Mouse (Mus musculus): ENCODE results near the gene Olfr1349.
"Not testable (repeated sequence)": the region's sequence is repeated elsewhere in the genome, so short reads cannot be mapped to it uniquely, and the experiment has no call there.

Gene Olfr1349

DNA sequence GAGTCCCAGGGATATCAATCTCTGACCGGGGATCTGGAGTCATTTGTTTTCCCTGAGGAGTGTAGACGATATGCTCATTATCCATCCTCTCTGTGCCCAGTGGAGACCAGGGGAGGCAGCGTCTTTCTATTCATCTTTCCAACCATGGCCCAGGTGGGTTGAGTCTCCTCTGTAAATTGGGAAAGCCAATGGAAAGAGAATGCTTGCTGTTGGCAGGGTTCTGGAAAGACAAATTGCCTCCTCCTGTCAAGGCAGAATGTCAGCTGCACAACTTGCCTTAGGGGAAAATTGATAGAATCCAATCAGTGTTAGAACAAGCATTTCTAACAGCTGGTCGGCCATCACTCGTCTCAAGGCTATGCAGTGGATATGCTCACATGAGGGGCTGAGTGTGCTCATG, at the start of gene Olfr1349:
TSS of gene Olfr1349 (minus strand) at position 101 of the 400 bp plus-strand sequence.
- DNase-seq, result no peak

DNA sequence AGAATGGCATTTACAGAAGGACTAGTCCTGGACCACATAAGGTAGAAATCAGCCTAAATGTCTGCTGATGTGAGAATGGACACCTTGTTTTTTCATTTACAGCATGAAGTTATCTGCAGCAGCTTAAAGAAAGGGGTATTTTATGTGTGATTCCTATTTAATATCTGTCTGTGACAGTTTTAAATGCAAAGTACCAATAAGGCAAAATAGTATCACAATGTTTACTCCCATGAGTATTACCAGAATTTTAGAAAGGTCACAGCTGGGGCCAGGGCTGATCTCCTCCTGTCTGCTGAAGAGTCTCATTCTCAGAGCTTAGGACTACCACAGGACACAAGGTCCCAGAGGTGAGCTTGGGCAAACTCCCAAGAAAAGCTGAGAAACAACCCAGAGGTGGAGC, 41.8 kb upstream of the Olfr1349 start, which contains the start of gene Olfr1350:
TSS of gene Olfr1350 (plus strand) at position 301 of the 400 bp plus-strand sequence.
- no peak for DNase-seq

DNA sequence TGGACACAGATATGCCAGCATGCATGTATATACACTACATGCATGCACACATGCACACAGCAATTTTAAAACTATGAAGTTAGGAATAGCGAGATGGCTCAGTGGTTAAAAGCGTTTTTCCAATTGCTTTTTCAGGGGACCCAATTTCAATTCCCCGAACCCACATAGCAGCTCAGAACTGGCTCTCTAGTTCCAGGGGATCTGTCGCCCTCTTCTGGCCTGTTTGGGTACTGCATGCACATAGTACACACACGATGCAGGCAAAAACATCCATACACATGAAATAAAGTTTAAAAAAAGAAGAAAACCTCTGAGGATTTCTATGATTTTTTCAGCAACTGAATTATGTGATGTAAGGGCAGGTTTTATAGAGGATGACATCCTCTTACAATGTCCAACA, 3.4 kb upstream of the Olfr1349 start:
- DNase-seq, result no peak

DNA sequence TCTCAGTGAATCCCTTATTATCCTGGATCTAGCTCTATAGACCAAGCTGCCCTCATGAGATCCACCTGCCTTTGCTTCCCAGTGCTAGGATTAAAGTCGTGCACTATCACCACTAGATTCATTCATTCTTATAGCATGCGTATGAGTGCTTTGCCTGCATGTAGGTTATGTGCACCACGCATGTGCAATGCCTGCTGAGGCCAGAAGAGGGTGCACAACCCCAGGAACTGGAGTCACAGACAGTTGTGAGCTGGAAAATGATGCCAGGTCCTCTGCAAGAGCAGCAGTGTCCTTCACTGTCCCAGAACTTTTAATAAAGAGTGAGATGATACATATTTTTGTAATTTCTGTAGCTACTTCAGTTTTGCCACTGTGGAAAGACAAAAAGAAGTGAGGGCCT, 2.3 kb upstream of the Olfr1349 start:
- DNase-seq, result no peak

DNA sequence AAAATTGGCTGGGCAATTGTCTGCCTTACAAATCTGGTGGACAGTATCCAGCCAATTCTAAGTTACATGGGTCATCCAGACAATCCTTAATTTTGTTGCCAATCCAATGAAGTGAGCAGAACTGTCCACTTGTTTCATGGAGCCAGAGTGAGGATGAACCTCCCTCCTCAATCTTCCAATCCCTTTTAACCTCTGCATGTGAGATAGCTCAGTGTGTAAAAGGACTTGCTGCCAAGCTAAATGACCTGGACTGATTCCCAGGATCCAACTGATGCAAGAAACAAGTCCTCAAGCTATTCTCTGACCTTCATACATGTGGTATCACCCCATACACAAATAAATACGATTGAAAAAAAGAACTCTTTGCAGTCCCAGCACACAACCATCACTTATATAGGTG, 1.1 kb downstream of the Olfr1349 start:
- no peak for DNase-seq

DNA sequence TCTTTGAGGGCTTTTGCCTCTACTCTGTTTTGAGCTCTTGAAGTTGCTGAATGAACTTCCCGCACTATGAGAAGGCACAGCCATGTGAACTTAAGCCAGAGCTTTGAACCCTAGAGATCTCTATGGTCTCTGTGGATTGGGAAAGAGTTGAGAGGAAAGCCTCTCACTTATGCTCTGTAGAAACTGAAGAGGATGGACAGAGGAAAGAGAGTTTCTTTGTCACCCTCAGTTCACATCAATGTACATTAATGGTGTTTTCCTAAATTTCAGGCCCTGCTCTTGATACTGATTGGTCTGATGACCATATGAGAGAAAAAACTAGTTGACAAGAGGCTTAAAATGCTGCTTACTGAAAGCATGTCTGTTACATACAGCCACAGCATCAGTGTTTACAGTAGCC, 14.1 kb downstream of the Olfr1349 start, which contains the start of gene Olfr1348:
TSS of gene Olfr1348 (minus strand) at position 101 of the 400 bp plus-strand sequence.
- no peak for DNase-seq

DNA sequence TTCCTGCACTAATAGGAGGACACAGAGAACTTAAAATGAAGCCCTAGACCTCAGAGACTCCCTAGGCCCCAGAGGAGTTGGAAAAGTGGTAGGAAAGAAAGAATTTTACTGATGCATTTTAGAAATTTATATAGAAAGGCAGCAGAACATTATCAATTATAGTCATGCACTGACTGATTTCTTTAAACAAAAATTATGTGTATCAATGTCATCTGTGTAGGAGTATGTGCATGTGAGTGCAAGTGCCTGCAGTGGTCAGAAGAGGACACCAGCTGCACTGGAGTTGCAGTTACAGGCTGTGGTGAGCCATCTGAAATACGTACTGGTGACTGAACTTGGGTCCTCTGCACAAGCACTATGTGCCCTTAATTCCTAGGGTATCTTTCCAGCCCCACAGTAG, 23.1 kb downstream of the Olfr1349 start, which contains the start of gene Olfr1347:
TSS of gene Olfr1347 (minus strand) at position 101 of the 400 bp plus-strand sequence.
- no peak for DNase-seq

DNA sequence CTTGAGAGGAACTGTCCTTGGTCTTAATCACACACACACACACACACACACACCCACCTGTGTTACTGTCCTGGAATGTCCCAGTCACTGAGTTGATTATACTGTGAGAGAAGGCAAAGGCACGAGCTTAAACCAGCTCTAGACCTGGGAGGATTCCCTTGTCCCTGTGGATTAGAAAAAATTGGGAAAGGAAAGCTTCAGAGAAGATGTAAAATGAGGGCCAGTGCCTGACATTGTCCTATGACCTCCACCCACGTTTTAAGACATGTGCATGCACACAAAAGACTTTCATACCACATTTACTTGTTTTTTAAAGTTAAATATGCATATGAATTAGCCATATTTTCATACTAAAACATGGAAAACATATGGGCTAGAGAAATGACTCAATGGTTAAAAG, 35.9 kb downstream of the Olfr1349 start, which contains the start of gene Olfr5:
TSS of gene Olfr5 (minus strand) at position 101 of the 400 bp plus-strand sequence.
- DNase-seq, result no peak

DNA sequence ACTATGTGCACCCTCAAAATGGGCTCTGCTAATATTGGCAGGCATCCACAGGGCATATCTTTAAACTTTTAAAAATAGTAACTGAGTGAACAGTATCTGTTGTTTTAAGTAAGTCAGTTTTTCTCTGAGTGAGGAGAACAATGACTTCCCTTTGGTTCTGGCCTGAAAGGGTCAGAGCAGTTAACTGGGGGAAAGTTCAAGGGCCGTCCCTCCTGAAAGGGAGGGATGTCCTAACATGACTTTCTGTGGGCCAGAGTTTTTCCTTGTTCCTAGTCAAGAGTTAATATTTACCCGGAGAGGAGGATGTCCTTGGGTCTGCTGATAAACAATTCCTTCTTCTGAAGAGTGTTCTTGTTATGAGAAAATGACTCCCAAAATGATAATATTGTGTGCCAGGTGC, 45.1 kb downstream of the Olfr1349 start:
- DNase-seq, result not testable (repeated sequence)

DNA sequence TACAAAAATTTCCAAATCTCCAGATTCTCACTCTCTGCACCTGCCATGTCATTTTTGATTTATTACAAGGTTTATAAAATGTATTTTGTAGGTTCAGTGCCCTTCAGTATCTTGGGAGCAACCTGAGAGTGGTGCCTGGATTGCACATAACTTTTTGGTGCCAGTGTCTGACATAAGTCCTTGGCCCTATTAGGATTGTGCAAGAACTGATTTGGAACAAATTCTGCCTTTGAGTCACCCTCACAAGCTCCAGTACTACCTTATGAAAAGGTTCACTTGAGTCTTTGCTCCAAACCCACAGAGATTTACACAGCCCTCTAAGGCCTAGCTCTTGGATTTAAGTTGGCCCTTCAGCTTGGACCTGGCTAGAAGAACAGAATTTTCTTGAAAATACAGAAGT, 55.8 kb downstream of the Olfr1349 start, which contains the start of gene Olfr1346:
TSS of gene Olfr1346 (plus strand) at position 151 of the 400 bp plus-strand sequence.
- DNase-seq, result no peak
